ENCODE assay signal across 9 mouse cellular contexts in the genomic region with DNA sequence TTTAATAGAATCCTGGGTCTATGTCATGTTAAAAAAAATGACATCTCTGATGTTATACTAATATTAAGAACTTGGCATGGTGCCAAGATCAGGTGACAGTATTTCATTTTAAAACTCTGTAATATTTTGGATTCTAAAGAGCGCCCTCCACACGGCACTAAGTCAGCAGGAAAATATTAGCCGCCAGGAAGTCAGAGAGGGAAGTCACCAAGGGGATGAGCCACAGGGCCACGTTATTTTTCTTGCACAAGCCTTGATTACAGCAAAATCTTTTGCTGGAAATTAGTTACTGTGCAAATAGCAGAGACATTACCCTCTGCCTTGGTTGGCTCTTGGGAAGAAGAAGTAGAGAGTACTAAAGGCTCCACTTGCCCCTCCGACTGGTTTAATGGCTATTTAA.
"Had no signal": no experiment of that assay in that cellular context is flagged by ENCODE, and none has a peak within 500 bp of the region (broad histone marks: within the 10 kb centered on the region; RNA-seq: fewer than 3 reads in every experiment).

No protein-coding gene starts in this region.

- DNase-seq: kidney, adult 2 months; kidney, postnatal 14 days; liver, embryonic 13.5 days; liver, postnatal 0 days; right cerebral cortex, postnatal 14 days; thymus, adult 2 months; thymus, postnatal 25 days had no signal

- ATAC-seq: intestine, embryonic 16.5 days; liver, postnatal 0 days; midbrain, embryonic 15.5 days had no signal
